Mouse (Mus musculus): ENCODE results near the gene Syn2.

Gene Syn2

GRCm38 (mm10) chr6:115291823-115292222 lies 157.1 kb downstream of the Syn2 start:
- no peak for DNase-seq (ENCODE audit: low spot score)

GRCm38 (mm10) chr6:115292621-115293020 lies 157.9 kb downstream of the Syn2 start:
- DNase-seq (ENCODE audit: low spot score): no peak

- no peak for DNase-seq (ENCODE audit: low spot score)
These were observed 159.2 kb downstream of the Syn2 start for GRCm38 (mm10) chr6:115293877-115294276.

- DNase-seq (ENCODE audit: low spot score): no peak
These were observed 172.4 kb downstream of the Syn2 start for GRCm38 (mm10) chr6:115307134-115307533.

- no peak for DNase-seq (ENCODE audit: low spot score)
These were observed 178.1 kb downstream of the Syn2 start for GRCm38 (mm10) chr6:115312780-115313179.

- no peak for DNase-seq (ENCODE audit: low spot score)
These were observed 178.6 kb downstream of the Syn2 start for GRCm38 (mm10) chr6:115313235-115313738.

GRCm38 (mm10) chr6:115313910-115314309 lies 179.2 kb downstream of the Syn2 start:
- no peak for DNase-seq (ENCODE audit: low spot score)

GRCm38 (mm10) chr6:115315770-115316169 lies 181.1 kb downstream of the Syn2 start:
- no peak for DNase-seq (ENCODE audit: low spot score)

GRCm38 (mm10) chr6:115316811-115317221 lies 182.1 kb downstream of the Syn2 start:
- no peak for DNase-seq (ENCODE audit: low spot score)

- no peak for DNase-seq (ENCODE audit: low spot score)
These were observed 184.1 kb downstream of the Syn2 start for GRCm38 (mm10) chr6:115318811-115319210.

GRCm38 (mm10) chr6:115319686-115320085 lies 185.0 kb downstream of the Syn2 start:
- DNase-seq (ENCODE audit: low spot score): no peak

GRCm38 (mm10) chr6:115320927-115321714 lies 186.4 kb downstream of the Syn2 start:
- no peak for DNase-seq (ENCODE audit: low spot score)

GRCm38 (mm10) chr6:115321883-115322351 lies 187.2 kb downstream of the Syn2 start:
- DNase-seq (ENCODE audit: low spot score): no peak

GRCm38 (mm10) chr6:115322956-115323355 lies 188.3 kb downstream of the Syn2 start:
- no peak for DNase-seq (ENCODE audit: low spot score)

- DNase-seq (ENCODE audit: low spot score): no peak
These were observed 196.3 kb downstream of the Syn2 start for GRCm38 (mm10) chr6:115330964-115331363.

Measured in retina, embryonic 14.5 days (tissue).